Mouse (Mus musculus) liver, adult 2 months (tissue): ENCODE data around the gene Pigl.

Experiments used
- CTCF ChIP-seq: fragments of 200-500 bp; IDR thresholded peaks from 2 replicates; pipeline ENCODE4 v1.5.1; 2011; ENCODE audit warnings: low read depth, low read length, control low read depth
- POLR2A ChIP-seq: fragments of 200-500 bp; IDR thresholded peaks from 2 replicates; pipeline ENCODE4 v1.6.1; 2011; ENCODE audit warnings: low read length, control low read depth; ENCODE audit not compliant: insufficient read depth; ENCODE audit errors: extremely low read depth

- TF ChIP-seq POLR2A = no peak
- TF ChIP-seq CTCF = no peak
Measured at GRCm38 (mm10) chr11:62432211-62432610, 26.0 kb upstream of the Pigl start.
